Mouse (Mus musculus): ENCODE measurements around the gene Pbx2. TPM values are rescaled to one million over a fixed set of nuclear protein-coding genes. Genes with fewer than 3 reads are reported as not detected.

Gene Pbx2
- total RNA-seq, 2 experiments from 2014 or later = 12.1 to 13.9 TPM

GRCm38 (mm10) chr17:34645831-34646511 is 54.9 kb downstream of the Pbx2 start:
- intact Hi-C loops (cut with DNase I) = loop anchor here (10.0 kb wide), 1 partner anchor 189 kb away; the partner anchor contains the start of genes Dxo and Stk19
- no peak for DNase-seq

Other genes starting within 250 kb of the Pbx2 start
- gene Btnl2, start 236.4 kb upstream of the Pbx2 start, total RNA-seq (2021) = under 1 TPM; 0.13 to 0.25 TPM
- gene Btnl1, start 214.1 kb upstream of the Pbx2 start, total RNA-seq (2021) = not detected
- not detected for gene BC051142, start 192.4 kb upstream of the Pbx2 start, total RNA-seq (2021)
- gene Btnl4, start 113.9 kb upstream of the Pbx2 start, total RNA-seq (2021) = not detected
- gene Btnl6, start 73.9 kb upstream of the Pbx2 start, total RNA-seq (2021) = not detected
- gene Notch4, start 27.0 kb upstream of the Pbx2 start, total RNA-seq (2021) = 10 to 100 TPM; 11.0 to 14.0 TPM
- gene Gpsm3, start 1.5 kb upstream of the Pbx2 start, total RNA-seq (2021) = 1 to 10 TPM; 1.9 to 2.8 TPM
- gene Ager, start 6.6 kb downstream of the Pbx2 start, total RNA-seq (2021) = under 1 TPM in 1 of 2 experiments, not detected in 1; 0.28 TPM
- gene Rnf5, start 12.4 kb downstream of the Pbx2 start, total RNA-seq (2021) = 10 to 100 TPM; 17.3 to 18.0 TPM
- 10 to 100 TPM; 61.5 to 63.2 TPM for gene Agpat1, start 13.0 kb downstream of the Pbx2 start, total RNA-seq (2021)
- 1 to 10 TPM; 1.3 to 2.6 TPM for gene Egfl8, start 24.7 kb downstream of the Pbx2 start, total RNA-seq (2021)
- 10 to 100 TPM; 36.2 to 40.0 TPM for gene Ppt2, start 37.2 kb downstream of the Pbx2 start, total RNA-seq (2021)
- gene Prrt1, start 38.3 kb downstream of the Pbx2 start, total RNA-seq (2021) = 1 to 10 TPM in 1 of 2 experiments, under 1 TPM in 1; 0.35 to 1.5 TPM
- 1 to 10 TPM; 6.0 to 8.2 TPM for gene Fkbpl, start 53.5 kb downstream of the Pbx2 start, total RNA-seq (2021)
- 1 to 10 TPM; 5.7 to 6.6 TPM for gene Atf6b, start 55.9 kb downstream of the Pbx2 start, total RNA-seq (2021)
- 10 to 100 TPM; 33.8 to 37.0 TPM for gene Tnxb, start 79.3 kb downstream of the Pbx2 start, total RNA-seq (2021)
- 1 to 10 TPM; 3.6 to 6.3 TPM for gene C4b, start 152.6 kb downstream of the Pbx2 start, total RNA-seq (2021)
- not detected for gene Cyp21a1, start 213.3 kb downstream of the Pbx2 start, total RNA-seq (2021)
- 1 to 10 TPM; 5.8 to 8.7 TPM for gene Stk19, start 245.7 kb downstream of the Pbx2 start, total RNA-seq (2021)
- gene Dxo, start 245.8 kb downstream of the Pbx2 start, total RNA-seq (2021) = 1 to 10 TPM; 6.5 to 9.1 TPM

Measured in gastrocnemius, postnatal 36 days (tissue).